Mouse (Mus musculus) E14TG2a.4 (cell line): ENCODE results near the gene Il31ra.

Experiments used
- CTCF ChIP-seq: conservative IDR thresholded peaks from 2 replicates; pipeline ENCODE4 v1.5.1; 2014; ENCODE audit warnings: low read length
- NANOG ChIP-seq: IDR thresholded peaks from 2 replicates; pipeline ENCODE4 v1.6.1; 2014; ENCODE audit warnings: borderline replicate concordance, low read length, mixed read lengths
- POU5F1 ChIP-seq: IDR thresholded peaks from 2 replicates; pipeline ENCODE4 v1.6.1; 2014; ENCODE audit warnings: low read length, borderline replicate concordance

DNA sequence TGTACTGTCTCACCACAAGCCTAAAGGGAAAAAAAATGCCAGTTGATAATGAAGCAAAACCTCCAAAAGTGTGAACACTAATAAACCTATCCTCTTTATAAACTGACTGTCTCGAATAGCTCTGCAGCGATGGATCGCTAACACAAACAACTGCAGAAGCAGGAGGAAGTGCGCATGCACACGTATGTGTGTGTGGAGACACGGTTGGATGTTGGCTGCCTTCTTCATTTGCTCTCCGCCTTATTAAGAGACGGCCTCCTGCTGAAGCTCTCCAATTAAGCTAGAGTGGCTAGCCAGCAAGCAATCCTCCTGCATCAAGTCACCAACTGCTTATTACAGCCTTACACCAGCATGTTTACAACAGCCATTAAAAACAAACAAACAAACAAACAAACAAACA is 11.9 kb downstream of the Il31ra start:
- no peak for TF ChIP-seq CTCF
- TF ChIP-seq NANOG, result no peak
- no peak for TF ChIP-seq POU5F1
